Mouse (Mus musculus) neural tube, embryonic 11.5 days (tissue): Measurements from ENCODE around the gene Gsc2. TPM values are rescaled to one million over a fixed set of nuclear protein-coding genes. Genes with fewer than 3 reads are reported as not detected.
A peak's percentile ranks its signal among the peaks of the same experiment; 100 is the strongest.
"Not testable (repeated sequence)": the region's sequence is repeated elsewhere in the genome, so short reads cannot be mapped to it uniquely, and the experiment has no call there.

Experiments used
- ATAC-seq: fragments of 200-750 bp; cut with Nextera tagmentation; 2 replicates; pipeline ENCODE4 v1.8.0; 2017; ENCODE audit warnings: moderate number of reproducible peaks, mild to moderate bottlenecking, moderate TSS enrichment, moderate library complexity; ENCODE audit not compliant: insufficient read depth, low FRiP score, low TSS enrichment
- DNase-seq: peaks from one replicate; pipeline ENCODE4 v3.0.0-alpha.2; 2015; ENCODE audit warnings: low spot score
- H3K27ac ChIP-seq: fragments of 300-500 bp; sonication (generic); 2 replicates; pipeline ENCODE4 v1.5.1; 2014; ENCODE audit warnings: low read depth, mild to moderate bottlenecking, low read length
- H3K27me3 ChIP-seq: fragments of 300-500 bp; sonication (generic); 2 replicates; pipeline ENCODE4 v1.6.1; 2014; ENCODE audit warnings: mild to moderate bottlenecking, low read length, mixed read lengths; ENCODE audit not compliant: control insufficient read depth, insufficient read depth
- H3K36me3 ChIP-seq: fragments of 300-500 bp; sonication (generic); 2 replicates; pipeline ENCODE4 v1.6.1; 2014; ENCODE audit warnings: mild to moderate bottlenecking, low read length, moderate library complexity, mixed read lengths; ENCODE audit not compliant: control insufficient read depth, insufficient read depth
- H3K4me1 ChIP-seq: fragments of 300-500 bp; sonication (generic); 2 replicates; pipeline ENCODE4 v1.6.1; 2014; ENCODE audit warnings: low read length, mixed read lengths; ENCODE audit not compliant: control insufficient read depth, insufficient read depth
- H3K4me2 ChIP-seq: fragments of 300-500 bp; sonication (generic); 2 replicates; pipeline ENCODE4 v1.6.1; 2014; ENCODE audit warnings: low read depth, mild to moderate bottlenecking, moderate library complexity
- H3K4me3 ChIP-seq: fragments of 300-500 bp; sonication (generic); 2 replicates; pipeline ENCODE4 v1.5.1; 2014; ENCODE audit warnings: low read depth, low read length
- H3K9ac ChIP-seq: fragments of 300-500 bp; sonication (generic); 2 replicates; pipeline ENCODE4 v1.6.1; 2014; ENCODE audit warnings: mild to moderate bottlenecking, low read length
- H3K9me3 ChIP-seq: fragments of 300-500 bp; sonication (generic); 2 replicates; pipeline ENCODE4 v1.6.1; 2016; ENCODE audit warnings: low read length; ENCODE audit not compliant: control insufficient read depth
- WGBS: fragments of 180-500 bp; shearing (Covaris S2); extraction: QIAGEN DNeasy Blood & Tissue Kit; methylation state at CpG from one replicate; pipeline ENCODE4 v1.1.7; 2014; 5-methylcytosine and 5-hydroxymethylcytosine counted together
- polyA plus RNA-seq: library from polyadenylated mRNA; unstranded; fragments of >200 nt; fragmentation: Nextera tagmentation; extraction: Ambion mirVana; gene quantifications from 2 replicates; pipeline ENCODE4 v1.2.1, GENCODE M21; 2014

Gsc2 gene
- polyA plus RNA-seq, result not detected in 2 replicates

- under 1% methylated on average over 97 of the region's 106 CpGs for WGBS
- DNase-seq (peak; percentile 42), ATAC-seq (peak; percentile 24; the same call in 1 of the 2 replicates)
- peak within 1 kb of the TSS; percentile 33 for H3K4me2 ChIP-seq
- no peaks in the 10 kb centered on the region for H3K9me3 ChIP-seq
- H3K4me3 ChIP-seq, result peak within 1 kb of the TSS; percentile 25
- H3K36me3 ChIP-seq, result no peaks in the 10 kb centered on the region
- no peak within 1 kb of the TSS for H3K9ac ChIP-seq
- peaks cover 10% of the 10 kb centered on the region for H3K4me1 ChIP-seq
- H3K27ac ChIP-seq, result no peak within 1 kb of the TSS
- H3K27me3 ChIP-seq, result peaks cover 61% of the 10 kb centered on the region
Observed at GRCm38 (mm10) chr16:17914307-17915249, at the start of gene Gsc2. Gene Gsc2 (minus strand): TSS chr16:17915059.

GRCm38 (mm10) chr16:17962091-17962490 lies 47.2 kb upstream of the Gsc2 start:
- Histone ChIP-seq H3K4me2 (no peak overlapping the region), H3K4me1 (no peaks in the 10 kb centered on the region), H3K27me3 (no peaks in the 10 kb centered on the region), H3K9me3 (no peaks in the 10 kb centered on the region), H3K4me3 (no peak overlapping the region), H3K36me3 (no peaks in the 10 kb centered on the region), H3K27ac (no peak overlapping the region), H3K9ac (no peak overlapping the region)
- no peak for ATAC-seq
- WGBS, result 85% methylated on average over 7 of the region's 7 CpGs
- DNase-seq, result no peak

GRCm38 (mm10) chr16:17956052-17956638 lies 41.3 kb upstream of the Gsc2 start:
- ATAC-seq, H3K27ac ChIP-seq, H3K27me3 ChIP-seq, DNase-seq, H3K4me2 ChIP-seq, H3K4me1 ChIP-seq, H3K4me3 ChIP-seq, H3K9me3 ChIP-seq, H3K36me3 ChIP-seq, H3K9ac ChIP-seq: not testable (repeated sequence)
- 93% methylated on average over 16 of the region's 17 CpGs for WGBS

GRCm38 (mm10) chr16:17951618-17952017 lies 36.8 kb upstream of the Gsc2 start:
- H3K27ac ChIP-seq, result no peak overlapping the region
- H3K9me3 ChIP-seq, result no peaks in the 10 kb centered on the region
- no peak overlapping the region for H3K4me3 ChIP-seq
- no peaks in the 10 kb centered on the region for H3K27me3 ChIP-seq
- ATAC-seq, result no peak
- H3K9ac ChIP-seq, result no peak overlapping the region
- no peaks in the 10 kb centered on the region for H3K4me1 ChIP-seq
- no peak overlapping the region for H3K4me2 ChIP-seq
- no peaks in the 10 kb centered on the region for H3K36me3 ChIP-seq
- WGBS, result 84% methylated on average over 4 of the region's 4 CpGs
- no peak for DNase-seq

GRCm38 (mm10) chr16:17950068-17950467 lies 35.2 kb upstream of the Gsc2 start:
- H3K4me1 ChIP-seq, result no peaks in the 10 kb centered on the region
- no peak overlapping the region for H3K9ac ChIP-seq
- H3K27ac ChIP-seq, result peak overlapping the region; percentile 17; the same call in 1 of the 2 replicates
- 63% methylated on average over 4 of the region's 4 CpGs for WGBS
- H3K4me2 ChIP-seq, result no peak overlapping the region
- H3K4me3 ChIP-seq, result no peak overlapping the region
- no peak for ATAC-seq
- no peaks in the 10 kb centered on the region for H3K9me3 ChIP-seq
- no peak for DNase-seq
- H3K36me3 ChIP-seq, result no peaks in the 10 kb centered on the region
- H3K27me3 ChIP-seq, result no peaks in the 10 kb centered on the region

GRCm38 (mm10) chr16:17949421-17949877 lies 34.6 kb upstream of the Gsc2 start:
- 0 out of 2 replicates have a peak overlapping the region, but pooled peaks have one; percentile 8 for H3K9ac ChIP-seq
- H3K4me2 ChIP-seq, result no peak overlapping the region
- WGBS, result 38% methylated on average over 2 of the region's 2 CpGs
- no peaks in the 10 kb centered on the region for H3K27me3 ChIP-seq
- H3K9me3 ChIP-seq, result no peaks in the 10 kb centered on the region
- H3K4me1 ChIP-seq, result no peaks in the 10 kb centered on the region
- no peak overlapping the region for H3K4me3 ChIP-seq
- DNase-seq (peak; percentile 54), ATAC-seq (peak; percentile 60; the same call in 1 of the 2 replicates)
- no peak overlapping the region for H3K27ac ChIP-seq
- H3K36me3 ChIP-seq, result no peaks in the 10 kb centered on the region

GRCm38 (mm10) chr16:17945081-17945831 lies 30.4 kb upstream of the Gsc2 start:
- Histone ChIP-seq H3K9ac (no peak overlapping the region), H3K36me3 (no peaks in the 10 kb centered on the region), H3K4me3 (no peak overlapping the region), H3K27me3 (no peaks in the 10 kb centered on the region), H3K4me2 (no peak overlapping the region), H3K9me3 (no peaks in the 10 kb centered on the region), H3K4me1 (no peaks in the 10 kb centered on the region), H3K27ac (no peak overlapping the region)
- WGBS, result 53% methylated on average over 7 of the region's 7 CpGs
- no peak for DNase-seq
- no peak for ATAC-seq

GRCm38 (mm10) chr16:17943466-17943865 lies 28.6 kb upstream of the Gsc2 start:
- 69% methylated on average over 8 of the region's 8 CpGs for WGBS
- H3K4me3 ChIP-seq, result no peak overlapping the region
- DNase-seq (no peak), ATAC-seq (no peak)
- H3K9ac ChIP-seq, result no peak overlapping the region
- H3K4me2 ChIP-seq, result no peak overlapping the region
- H3K27me3 ChIP-seq, result no peaks in the 10 kb centered on the region
- no peak overlapping the region for H3K27ac ChIP-seq
- no peaks in the 10 kb centered on the region for H3K4me1 ChIP-seq
- no peaks in the 10 kb centered on the region for H3K36me3 ChIP-seq
- no peaks in the 10 kb centered on the region for H3K9me3 ChIP-seq
